ENCODE assay signal across 8 mouse cellular contexts in genomic region chr8:122556030-122557009, GRCm38 (mm10). TPM values are rescaled to one million over a fixed set of nuclear protein-coding genes. Genes with fewer than 3 reads are reported as not detected.
DNase-seq lines count a peak whose midpoint lies in the region; ATAC-seq lines count a peak whose summit lies in the region.

No protein-coding gene starts in this region.

- H3K27me3 ChIP-seq in midbrain, embryonic 11.5 days (ENCODE audit: control insufficient read depth, insufficient read depth, low read length) = peaks cover 5% of the 10 kb centered on the region
- peaks cover 9% of the 10 kb centered on the region for H3K27me3 ChIP-seq in midbrain, embryonic 13.5 days
- no peaks in the 10 kb centered on the region for H3K27me3 ChIP-seq in heart, embryonic 14.5 days (ENCODE audit: control insufficient read depth, insufficient read depth, low read length)

- ATAC-seq in midbrain, embryonic 11.5 days (ENCODE audit: low FRiP score) = no peak
- ATAC-seq in midbrain, embryonic 13.5 days = no peak
- no peak for ATAC-seq in heart, embryonic 14.5 days (ENCODE audit: insufficient number of reproducible peaks, insufficient read depth, low FRiP score, low read depth)
- peak; percentile 74 for ATAC-seq in megakaryocyte-erythroid progenitor cell, adult 5-6 weeks (replicated peaks; ENCODE audit: low FRiP score, low TSS enrichment, poor library complexity, severe bottlenecking)

- H3K4me1 ChIP-seq in midbrain, embryonic 11.5 days (ENCODE audit: control insufficient read depth, insufficient read depth, low read length) = no peaks in the 10 kb centered on the region
- H3K4me1 ChIP-seq in midbrain, embryonic 13.5 days (replicated peaks) = peaks cover 3% of the 10 kb centered on the region
- H3K4me1 ChIP-seq in brown adipose tissue, adult 24 weeks (ENCODE audit: control insufficient read depth, insufficient read depth, insufficient read length, low read length) = peaks cover 15% of the 10 kb centered on the region
- H3K4me1 ChIP-seq in heart, embryonic 14.5 days (ENCODE audit: control insufficient read depth in 2 of 2, insufficient read depth in 2 of 2, low read length in 2 of 2) = peaks cover 15 to 17% of the 10 kb centered on the region in 2 experiments

- no peaks in the 10 kb centered on the region for H3K9me3 ChIP-seq in midbrain, embryonic 11.5 days (ENCODE audit: control insufficient read depth, low read length)
- H3K9me3 ChIP-seq in midbrain, embryonic 13.5 days = no peaks in the 10 kb centered on the region
- no peaks in the 10 kb centered on the region for H3K9me3 ChIP-seq in heart, embryonic 14.5 days (ENCODE audit: control insufficient read depth, low read length)

- WGBS in midbrain, embryonic 11.5 days = 70% methylated on average over 12 of the region's 12 CpGs
- WGBS in midbrain, embryonic 13.5 days = 69% methylated on average over 12 of the region's 12 CpGs
- 59% methylated on average over 12 of the region's 12 CpGs for WGBS in heart, embryonic 14.5 days

- no peak overlapping the region for H3K27ac ChIP-seq in midbrain, embryonic 11.5 days (ENCODE audit: low read depth, low read length)
- H3K27ac ChIP-seq in midbrain, embryonic 13.5 days = no peak overlapping the region
- peak overlapping the region; percentile 93 for H3K27ac ChIP-seq in brown adipose tissue, adult 24 weeks (replicated peaks; ENCODE audit: low read depth, low read length)
- H3K27ac ChIP-seq in heart, embryonic 14.5 days (replicated peaks in 1 of 2; ENCODE audit: control insufficient read depth in 1 of 2, insufficient read depth in 1 of 2, low read depth in 2 of 2, low read length in 2 of 2) = peak overlapping the region; percentile 53 to 61

- H3K4me3 ChIP-seq in midbrain, embryonic 11.5 days (ENCODE audit: low read depth, low read length) = no peak overlapping the region
- no peak overlapping the region for H3K4me3 ChIP-seq in midbrain, embryonic 13.5 days (replicated peaks)
- peak overlapping the region; percentile 56 for H3K4me3 ChIP-seq in brown adipose tissue, adult 24 weeks (ENCODE audit: insufficient read depth, low read depth, low read length)
- H3K4me3 ChIP-seq in heart, embryonic 14.5 days (ENCODE audit: control insufficient read depth in 1 of 2, insufficient read depth in 1 of 2, low read depth in 1 of 2, low read length in 2 of 2) = no peak overlapping the region

- peak; percentile 80 for DNase-seq in midbrain, embryonic 11.5 days (ENCODE audit: low spot score, missing footprints)
- DNase-seq in kidney, postnatal 4 days = peak; percentile 64 to 78
- DNase-seq in embryo, embryonic 10 days (ENCODE audit: low spot score) = no peak
- DNase-seq in layer of hippocampus, adult 8-10 months (ENCODE audit: low spot score in 2 of 2) = no peak

- no peak overlapping the region for H3K9ac ChIP-seq in midbrain, embryonic 11.5 days (ENCODE audit: low read length)
- no peak overlapping the region for H3K9ac ChIP-seq in midbrain, embryonic 13.5 days (replicated peaks)
- no peak overlapping the region for H3K9ac ChIP-seq in heart, embryonic 14.5 days (ENCODE audit: low read length)

- H3K36me3 ChIP-seq in midbrain, embryonic 11.5 days (ENCODE audit: control insufficient read depth, insufficient read depth, low read length) = no peaks in the 10 kb centered on the region
- no peaks in the 10 kb centered on the region for H3K36me3 ChIP-seq in midbrain, embryonic 13.5 days
- no peaks in the 10 kb centered on the region for H3K36me3 ChIP-seq in heart, embryonic 14.5 days (ENCODE audit: control insufficient read depth, insufficient read depth, low read length)

- no peak overlapping the region for H3K4me2 ChIP-seq in midbrain, embryonic 11.5 days
- H3K4me2 ChIP-seq in midbrain, embryonic 13.5 days (replicated peaks) = no peak overlapping the region
- H3K4me2 ChIP-seq in heart, embryonic 14.5 days (ENCODE audit: low read length) = peak overlapping the region; percentile 19; the same call in 1 of the 2 replicates

RNA-seq across cellular contexts. Expression of gene Piezo1, which starts 5.2 kb away (rescaled TPM):
- 2.8 and 4.3 TPM in 2 replicates for polyA plus RNA-seq in midbrain, embryonic 11.5 days (2014; fragmentation: Nextera tagmentation; extraction: Ambion mirVana)
- polyA plus RNA-seq in midbrain, embryonic 13.5 days (2015; fragmentation: Nextera tagmentation; extraction: Ambion mirVana) = 1.6 and 2.9 TPM in 2 replicates
- 14.7 and 20.4 TPM in 2 replicates for polyA plus RNA-seq in brown adipose tissue, adult 24 weeks (2012; ENCODE audit: insufficient read depth, insufficient read length, missing spikeins)
- polyA plus RNA-seq in heart, embryonic 14.5 days (2014; fragmentation: Nextera tagmentation; extraction: Ambion mirVana) = 14.9 and 16.3 TPM in 2 replicates
- total RNA-seq in megakaryocyte-erythroid progenitor cell, adult 5-6 weeks (2014; fragmentation: Nextera tagmentation) = 84.0 and 93.5 TPM in 2 replicates
- total RNA-seq in megakaryocyte-erythroid progenitor cell, adult 5-6 weeks (2017) = 31.1 and 31.5 TPM in 2 replicates
- total RNA-seq in layer of hippocampus, adult 8-10 months (2022) = 1 to 10 TPM; 4.6 to 7.0 (median 4.9) TPM

RNA-seq across cellular contexts. Expression of gene Cdt1, which starts 11.5 kb away (rescaled TPM):
- polyA plus RNA-seq in midbrain, embryonic 11.5 days (2014; fragmentation: Nextera tagmentation; extraction: Ambion mirVana) = 25.7 and 35.8 TPM in 2 replicates
- polyA plus RNA-seq in midbrain, embryonic 13.5 days (2015; fragmentation: Nextera tagmentation; extraction: Ambion mirVana) = 13.8 and 14.1 TPM in 2 replicates
- polyA plus RNA-seq in brown adipose tissue, adult 24 weeks (2012; ENCODE audit: insufficient read depth, insufficient read length, missing spikeins) = 0.48 and 0.58 TPM in 2 replicates
- polyA plus RNA-seq in heart, embryonic 14.5 days (2014; fragmentation: Nextera tagmentation; extraction: Ambion mirVana) = 23.2 and 27.6 TPM in 2 replicates
- total RNA-seq in megakaryocyte-erythroid progenitor cell, adult 5-6 weeks (2014; fragmentation: Nextera tagmentation) = 133 and 150 TPM in 2 replicates
- total RNA-seq in megakaryocyte-erythroid progenitor cell, adult 5-6 weeks (2017) = 34.5 and 70.6 TPM in 2 replicates
- total RNA-seq in layer of hippocampus, adult 8-10 months (2022) = 1 to 10 TPM; 1.4 to 2.4 (median 1.7) TPM

RNA-seq across cellular contexts. Expression of gene Aprt, which starts 20.4 kb away (rescaled TPM):
- polyA plus RNA-seq in midbrain, embryonic 11.5 days (2014; fragmentation: Nextera tagmentation; extraction: Ambion mirVana) = 176 and 195 TPM in 2 replicates
- 136 and 152 TPM in 2 replicates for polyA plus RNA-seq in midbrain, embryonic 13.5 days (2015; fragmentation: Nextera tagmentation; extraction: Ambion mirVana)
- polyA plus RNA-seq in brown adipose tissue, adult 24 weeks (2012; ENCODE audit: insufficient read depth, insufficient read length, missing spikeins) = 17.3 and 19.4 TPM in 2 replicates
- polyA plus RNA-seq in heart, embryonic 14.5 days (2014; fragmentation: Nextera tagmentation; extraction: Ambion mirVana) = 240 and 243 TPM in 2 replicates
- total RNA-seq in megakaryocyte-erythroid progenitor cell, adult 5-6 weeks (2014; fragmentation: Nextera tagmentation) = 228 and 254 TPM in 2 replicates
- total RNA-seq in megakaryocyte-erythroid progenitor cell, adult 5-6 weeks (2017) = 55.1 and 106 TPM in 2 replicates
- 10 to 100 TPM; 56.8 to 69.3 (median 60.2) TPM for total RNA-seq in layer of hippocampus, adult 8-10 months (2022)

RNA-seq across cellular contexts. Expression of gene Galns, which starts 54.9 kb away (rescaled TPM):
- 6.0 and 6.4 TPM in 2 replicates for polyA plus RNA-seq in midbrain, embryonic 11.5 days (2014; fragmentation: Nextera tagmentation; extraction: Ambion mirVana)
- polyA plus RNA-seq in midbrain, embryonic 13.5 days (2015; fragmentation: Nextera tagmentation; extraction: Ambion mirVana) = 3.9 and 4.7 TPM in 2 replicates
- 1.9 and 2.7 TPM in 2 replicates for polyA plus RNA-seq in brown adipose tissue, adult 24 weeks (2012; ENCODE audit: insufficient read depth, insufficient read length, missing spikeins)
- 10.3 and 11.2 TPM in 2 replicates for polyA plus RNA-seq in heart, embryonic 14.5 days (2014; fragmentation: Nextera tagmentation; extraction: Ambion mirVana)
- total RNA-seq in megakaryocyte-erythroid progenitor cell, adult 5-6 weeks (2014; fragmentation: Nextera tagmentation) = 21.7 and 31.5 TPM in 2 replicates
- 3.8 and 8.2 TPM in 2 replicates for total RNA-seq in megakaryocyte-erythroid progenitor cell, adult 5-6 weeks (2017)
- total RNA-seq in layer of hippocampus, adult 8-10 months (2022) = 10 to 100 TPM in 2 of 4 experiments, 1 to 10 TPM in 2; 8.0 to 16.5 (median 11.9) TPM

RNA-seq across cellular contexts. Expression of gene Trappc2l, which starts 55.1 kb away (rescaled TPM):
- polyA plus RNA-seq in midbrain, embryonic 11.5 days (2014; fragmentation: Nextera tagmentation; extraction: Ambion mirVana) = 43.0 and 43.7 TPM in 2 replicates
- 98.5 and 102 TPM in 2 replicates for polyA plus RNA-seq in midbrain, embryonic 13.5 days (2015; fragmentation: Nextera tagmentation; extraction: Ambion mirVana)
- polyA plus RNA-seq in brown adipose tissue, adult 24 weeks (2012; ENCODE audit: insufficient read depth, insufficient read length, missing spikeins) = 81.0 and 89.0 TPM in 2 replicates
- 78.2 and 84.8 TPM in 2 replicates for polyA plus RNA-seq in heart, embryonic 14.5 days (2014; fragmentation: Nextera tagmentation; extraction: Ambion mirVana)
- total RNA-seq in megakaryocyte-erythroid progenitor cell, adult 5-6 weeks (2014; fragmentation: Nextera tagmentation) = 24.4 and 27.7 TPM in 2 replicates
- total RNA-seq in megakaryocyte-erythroid progenitor cell, adult 5-6 weeks (2017) = 10.2 and 19.6 TPM in 2 replicates
- 10 to 100 TPM; 72.6 to 90.6 (median 75.3) TPM for total RNA-seq in layer of hippocampus, adult 8-10 months (2022)

Comparison
In these comparisons a context has a peak if more than half of its experiments do, and no peak if none do; other contexts are left out.
1. DNase-seq: peak in midbrain, embryonic 11.5 days (single experiment) and kidney, postnatal 4 days (2 of 2); none in embryo, embryonic 10 days (single experiment) and layer of hippocampus, adult 8-10 months (0 of 2).
2. H3K27ac ChIP-seq: peak in brown adipose tissue, adult 24 weeks (single experiment) and heart, embryonic 14.5 days (2 of 2); none in midbrain, embryonic 11.5 days (single experiment) and midbrain, embryonic 13.5 days (single experiment).